Mouse (Mus musculus): ENCODE results near the gene Gps2.

The Gps2 gene

GRCm38 (mm10) chr11:69886907-69887635 is 26.6 kb upstream of the Gps2 start:
- no peak for DNase-seq (ENCODE audit: low spot score)

DNA sequence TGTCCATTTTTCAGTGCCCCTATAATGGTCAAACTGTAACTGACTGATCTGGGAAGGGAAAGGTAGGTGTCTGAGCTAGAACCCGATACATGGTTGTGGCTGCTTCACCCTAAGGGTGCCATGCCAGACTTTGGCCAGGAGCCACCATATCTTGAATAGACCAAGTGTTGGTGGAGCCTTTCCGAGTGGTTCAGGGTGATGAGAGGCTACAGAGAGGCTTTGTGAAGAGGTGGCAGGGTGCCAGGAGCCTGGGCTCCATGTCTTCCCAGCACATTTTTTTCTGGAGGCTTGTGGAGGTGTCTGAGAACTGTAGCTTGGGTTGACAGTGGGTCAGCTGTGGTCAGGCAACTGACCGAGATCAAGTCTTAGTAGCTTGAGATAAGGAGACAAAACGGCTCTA is 22.2 kb upstream of the Gps2 start:
- no peak for DNase-seq (ENCODE audit: low spot score)

- DNase-seq (ENCODE audit: low spot score) = no peak
Measured at GRCm38 (mm10) chr11:69894671-69895070, 19.0 kb upstream of the Gps2 start.

- DNase-seq (ENCODE audit: low spot score) = no peak
Measured at GRCm38 (mm10) chr11:69895291-69895690, 18.4 kb upstream of the Gps2 start, which contains the start of gene Acap1. Gene Acap1, minus strand, starts transcription at chr11:69895539.

DNA sequence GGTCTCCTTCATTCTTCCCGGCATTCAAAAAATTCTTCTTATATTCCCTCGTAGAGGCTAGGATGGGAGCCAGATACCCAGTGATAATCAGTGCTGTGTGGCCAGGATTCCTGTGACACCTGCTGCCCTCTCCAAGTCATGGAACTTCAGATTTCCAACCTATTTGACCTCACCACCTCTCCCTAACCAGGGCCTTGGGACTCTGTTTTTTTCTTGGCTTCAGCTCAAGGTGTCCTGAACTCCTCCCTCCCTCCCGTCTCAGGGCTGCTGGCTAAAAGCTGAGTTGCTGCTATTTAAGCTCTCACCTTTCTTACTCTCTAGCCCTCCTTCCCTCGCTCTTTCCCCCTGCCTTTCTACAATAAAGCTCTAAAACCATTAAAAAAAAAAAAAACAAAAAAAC is 13.8 kb upstream of the Gps2 start:
- DNase-seq (ENCODE audit: low spot score) = no peak

GRCm38 (mm10) chr11:69900471-69901405 is 12.9 kb upstream of the Gps2 start, which contains the start of the genes 2810408A11Rik and Neurl4:
Gene 2810408A11Rik, minus strand, starts transcription at chr11:69900987.
Gene Neurl4, plus strand, starts transcription at chr11:69901072.
- DNase-seq (ENCODE audit: low spot score) = peak; percentile 77

- DNase-seq (ENCODE audit: low spot score) = peak; percentile 82
Measured at GRCm38 (mm10) chr11:69901406-69901846, 12.3 kb upstream of the Gps2 start.

DNA sequence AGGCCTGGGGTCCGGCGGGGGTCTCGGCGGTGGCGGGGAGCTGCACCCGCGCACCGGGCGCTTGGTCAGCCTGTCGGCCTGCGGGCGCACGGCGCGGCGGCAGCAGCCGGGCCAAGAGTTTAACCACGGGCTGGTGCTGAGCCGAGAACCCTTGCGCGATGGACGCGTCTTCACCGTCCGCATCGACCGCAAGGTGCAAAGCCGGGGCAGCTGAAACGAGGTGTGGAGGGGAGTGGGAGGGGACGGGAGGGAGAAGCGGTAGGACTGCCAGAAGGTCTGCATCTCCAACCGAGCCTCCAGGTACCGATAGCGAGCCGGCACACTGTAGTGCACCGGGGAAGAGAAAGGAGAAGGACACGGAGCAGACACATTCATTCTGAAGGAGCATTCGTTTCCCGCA is 11.7 kb upstream of the Gps2 start:
- DNase-seq (ENCODE audit: low spot score) = no peak

GRCm38 (mm10) chr11:69902972-69903371 is 10.7 kb upstream of the Gps2 start:
- DNase-seq (ENCODE audit: low spot score) = no peak

- no peak for DNase-seq (ENCODE audit: low spot score)
Measured at GRCm38 (mm10) chr11:69904311-69904710, 9.4 kb upstream of the Gps2 start.

- DNase-seq (ENCODE audit: low spot score) = no peak
Measured at GRCm38 (mm10) chr11:69908645-69909044, 5.0 kb upstream of the Gps2 start.

DNA sequence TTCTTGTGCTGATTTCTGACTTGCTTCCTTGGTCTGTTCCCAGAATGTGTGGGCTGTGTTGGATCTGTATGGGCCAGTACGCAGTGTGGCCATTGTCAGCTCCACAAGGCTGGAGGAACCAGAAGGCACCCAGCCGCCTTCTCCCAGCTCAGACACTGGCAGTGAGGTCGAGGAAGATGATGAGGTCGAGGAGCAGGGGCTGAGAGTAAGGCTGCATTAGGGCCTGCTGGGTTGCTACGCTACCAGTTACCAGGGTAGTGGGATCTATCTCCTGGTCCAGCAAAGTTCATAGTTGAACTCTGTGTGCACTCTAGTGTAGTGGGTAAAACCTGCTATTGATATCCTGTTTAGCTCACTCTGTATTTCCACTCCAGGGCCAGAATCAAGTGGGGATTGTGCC is 4.5 kb upstream of the Gps2 start:
- DNase-seq (ENCODE audit: low spot score) = no peak

- no peak for DNase-seq (ENCODE audit: low spot score)
Measured at GRCm38 (mm10) chr11:69910177-69910576, 3.5 kb upstream of the Gps2 start.

- DNase-seq (ENCODE audit: low spot score) = no peak
Measured at GRCm38 (mm10) chr11:69910781-69911560, 2.7 kb upstream of the Gps2 start.

- no peak for DNase-seq (ENCODE audit: low spot score)
Measured at GRCm38 (mm10) chr11:69911701-69912100, 2.0 kb upstream of the Gps2 start.

DNA sequence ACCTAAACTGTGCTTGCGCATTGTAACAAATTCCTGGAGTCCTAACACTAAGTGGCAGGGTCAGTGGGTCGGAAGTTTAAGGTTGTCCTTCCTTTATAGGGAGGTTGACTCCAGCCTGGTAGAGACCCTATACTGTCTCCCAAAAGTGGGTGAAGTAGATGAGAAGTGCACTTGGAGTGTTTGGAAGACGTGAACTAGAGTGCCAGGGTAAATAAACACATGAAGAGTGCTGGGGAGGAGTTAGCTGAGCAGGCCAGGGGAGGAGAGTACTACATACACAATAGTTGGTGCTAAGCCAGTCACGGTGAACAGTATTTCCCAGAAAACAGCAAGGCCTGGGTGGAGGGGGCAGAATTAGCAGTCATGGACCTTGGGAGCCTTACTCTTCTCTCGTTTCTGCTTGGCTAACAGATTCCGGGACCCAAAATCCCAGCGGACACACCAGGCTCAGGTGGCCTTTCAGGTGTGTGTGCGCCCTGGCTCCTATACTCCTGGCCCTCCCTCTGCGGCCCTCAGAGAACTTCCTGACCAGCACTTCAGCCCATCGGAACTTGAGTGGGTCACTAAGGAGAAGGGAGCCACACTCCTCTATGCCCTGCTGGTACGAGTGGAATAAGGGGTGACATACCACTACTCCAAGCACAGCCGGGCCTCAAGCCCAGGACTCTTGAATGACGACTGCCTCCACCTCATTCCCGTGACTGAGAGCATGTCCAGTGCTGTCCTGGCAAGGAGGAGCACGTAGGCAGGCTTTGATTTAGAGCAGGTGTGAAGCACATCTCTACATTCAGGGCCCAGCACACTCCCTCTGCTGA is 765 bp upstream of the Gps2 start:
- DNase-seq (ENCODE audit: low spot score) = no peak

DNA sequence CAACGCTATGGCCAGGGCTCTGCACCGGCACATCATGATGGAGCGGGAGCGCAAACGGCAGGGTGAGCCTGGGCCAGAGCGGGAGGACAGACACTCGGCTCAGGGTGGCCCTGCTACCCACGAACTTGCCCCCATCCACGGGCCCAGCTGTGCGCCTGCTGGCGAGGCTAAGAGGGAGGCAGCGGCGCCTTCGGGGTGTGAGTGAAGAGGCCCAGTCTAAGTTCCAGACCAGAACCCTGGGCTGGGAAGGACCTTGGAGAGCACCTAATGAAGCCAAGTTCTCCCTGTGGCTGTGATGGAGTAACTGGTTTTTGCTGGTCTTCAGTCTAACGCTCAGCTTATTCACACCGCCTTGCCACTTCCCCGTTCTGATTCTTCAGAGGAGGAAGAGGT is 680 bp downstream of the Gps2 start:
- no peak for DNase-seq (ENCODE audit: low spot score)

DNA sequence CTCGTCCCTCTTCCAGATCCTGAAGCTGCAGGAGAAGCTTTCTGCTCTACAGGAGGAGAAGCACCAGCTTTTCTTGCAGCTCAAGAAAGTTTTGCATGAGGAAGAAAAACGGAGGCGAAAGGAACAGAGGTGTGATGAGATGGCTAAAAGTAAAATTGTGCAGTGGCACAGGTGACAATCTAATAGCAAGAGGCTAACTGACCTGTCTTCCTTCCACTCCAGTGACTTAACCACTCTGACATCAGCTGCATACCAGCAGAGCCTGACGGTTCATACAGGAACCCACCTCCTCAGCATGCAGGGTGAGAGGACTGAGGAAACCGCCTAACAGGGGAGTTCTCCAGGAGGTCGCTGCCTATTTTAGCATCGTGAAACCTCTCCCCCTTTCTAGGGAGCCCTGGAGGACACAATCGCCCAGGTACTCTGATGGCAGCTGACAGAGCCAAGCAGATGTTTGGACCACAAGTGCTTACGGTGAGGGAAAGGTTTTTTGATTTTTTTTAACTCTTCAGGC is 1.3 kb downstream of the Gps2 start:
- no peak for DNase-seq (ENCODE audit: low spot score)

DNA sequence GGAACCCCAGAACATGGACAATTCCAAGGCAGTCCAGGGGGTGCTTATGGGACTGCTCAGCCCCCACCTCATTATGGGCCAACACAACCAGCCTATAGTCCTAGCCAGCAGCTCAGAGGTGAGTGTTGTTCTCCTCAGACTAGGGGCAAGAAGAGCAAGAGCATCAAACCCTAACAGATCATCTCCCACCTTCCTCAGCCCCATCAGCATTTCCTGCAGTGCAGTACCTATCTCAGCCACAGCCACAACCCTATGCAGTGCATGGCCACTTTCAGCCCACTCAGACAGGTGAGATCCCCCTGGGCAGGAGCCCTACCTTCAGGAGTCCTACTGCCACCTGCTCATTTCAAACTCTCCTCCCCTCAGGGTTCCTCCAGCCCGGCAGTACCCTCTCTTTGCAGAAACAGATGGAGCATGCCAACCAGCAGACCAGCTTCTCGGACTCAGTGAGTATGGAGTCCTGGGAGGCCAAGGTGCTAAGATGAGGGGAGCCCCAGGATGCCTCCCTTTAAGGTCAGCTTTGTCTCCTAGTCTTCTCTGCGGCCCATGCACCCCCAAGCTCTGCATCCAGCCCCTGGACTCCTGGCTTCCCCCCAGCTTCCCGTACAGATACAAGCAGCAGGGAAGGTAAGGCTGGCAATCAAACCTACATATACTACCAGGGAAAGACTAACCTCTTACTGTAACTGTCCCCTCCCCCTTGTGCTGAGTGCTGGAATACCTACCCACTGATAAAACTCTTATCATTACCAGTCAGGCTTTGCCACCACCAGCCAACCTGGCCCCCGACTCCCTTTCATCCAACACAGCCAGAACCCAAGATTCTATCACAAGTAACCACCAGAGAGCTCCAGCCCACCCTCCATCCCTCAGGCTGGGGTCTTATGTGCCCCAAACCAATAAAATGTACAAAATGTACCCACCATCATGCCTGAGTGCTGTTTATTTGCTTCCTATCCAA is 2.3 kb downstream of the Gps2 start:
- no peak for DNase-seq (ENCODE audit: low spot score)

Data from ovary, postnatal 14 days (tissue).